Mouse (Mus musculus): Measurements from ENCODE around the gene Olfr295. TPM values are rescaled to one million over a fixed set of nuclear protein-coding genes. Genes with fewer than 3 reads are reported as not detected.

Olfr295 gene
- polyA plus RNA-seq (2015; fragmentation: Nextera tagmentation; extraction: Ambion mirVana) = not detected in 2 replicates

GRCm38 (mm10) chr7:86583562-86583961, at the start of gene Olfr295:
Olfr295 (plus strand) TSS chr7:86583862.
- Histone ChIP-seq H3K4me3 (replicated peaks) (no peak within 1 kb of the TSS), H3K27me3 (no peaks in the 10 kb centered on the region), H3K27ac (no peak within 1 kb of the TSS), H3K9me3 (no peaks in the 10 kb centered on the region), H3K9ac (replicated peaks) (no peak within 1 kb of the TSS), H3K4me1 (replicated peaks) (no peaks in the 10 kb centered on the region), H3K36me3 (no peaks in the 10 kb centered on the region), H3K4me2 (replicated peaks) (no peak within 1 kb of the TSS)
- no peak for ATAC-seq
- WGBS = 78% methylated on average over 2 of the region's 2 CpGs

GRCm38 (mm10) chr7:86616543-86616942, 32.9 kb downstream of the Olfr295 start, which contains the start of gene Olfr294:
Olfr294 (minus strand) TSS chr7:86616643.
- no peaks in the 10 kb centered on the region for H3K36me3 ChIP-seq
- H3K27me3 ChIP-seq = no peaks in the 10 kb centered on the region
- H3K4me3 ChIP-seq (replicated peaks) = no peak within 1 kb of the TSS
- no peak within 1 kb of the TSS for H3K4me2 ChIP-seq (replicated peaks)
- H3K9me3 ChIP-seq = no peaks in the 10 kb centered on the region
- H3K27ac ChIP-seq = no peak within 1 kb of the TSS
- H3K4me1 ChIP-seq (replicated peaks) = no peaks in the 10 kb centered on the region
- 61% methylated on average over 2 of the region's 2 CpGs for WGBS
- no peak for ATAC-seq
- H3K9ac ChIP-seq (replicated peaks) = no peak within 1 kb of the TSS

Other genes starting within 250 kb of the Olfr295 start
- gene Olfr307, start 246.3 kb upstream of the Olfr295 start, polyA plus RNA-seq (2015; fragmentation: Nextera tagmentation; extraction: Ambion mirVana) = not detected in 2 replicates
- gene Olfr305, start 216.9 kb upstream of the Olfr295 start, polyA plus RNA-seq (2015; fragmentation: Nextera tagmentation; extraction: Ambion mirVana) = not detected in 2 replicates
- gene Olfr304, start 197.2 kb upstream of the Olfr295 start, polyA plus RNA-seq (2015; fragmentation: Nextera tagmentation; extraction: Ambion mirVana) = not detected in 2 replicates
- gene Olfr303, start 186.1 kb upstream of the Olfr295 start, polyA plus RNA-seq (2015; fragmentation: Nextera tagmentation; extraction: Ambion mirVana) = not detected in 2 replicates
- not detected in 2 replicates for gene Olfr301, start 180.0 kb upstream of the Olfr295 start, polyA plus RNA-seq (2015; fragmentation: Nextera tagmentation; extraction: Ambion mirVana)
- gene Olfr299, start 123.9 kb upstream of the Olfr295 start, polyA plus RNA-seq (2015; fragmentation: Nextera tagmentation; extraction: Ambion mirVana) = not detected in 2 replicates
- gene Olfr298, start 91.4 kb upstream of the Olfr295 start, polyA plus RNA-seq (2015; fragmentation: Nextera tagmentation; extraction: Ambion mirVana) = not detected in 2 replicates
- not detected in 2 replicates for gene Olfr297, start 63.9 kb upstream of the Olfr295 start, polyA plus RNA-seq (2015; fragmentation: Nextera tagmentation; extraction: Ambion mirVana)
- gene Olfr294, start 32.8 kb downstream of the Olfr295 start, polyA plus RNA-seq (2015; fragmentation: Nextera tagmentation; extraction: Ambion mirVana) = not detected in 2 replicates
- gene Olfr293, start 65.2 kb downstream of the Olfr295 start, polyA plus RNA-seq (2015; fragmentation: Nextera tagmentation; extraction: Ambion mirVana) = not detected in 2 replicates
- gene Olfr292, start 104.5 kb downstream of the Olfr295 start, polyA plus RNA-seq (2015; fragmentation: Nextera tagmentation; extraction: Ambion mirVana) = not detected in 2 replicates
- 0.15 TPM in 1 of 2 replicates, not detected in the other for gene Folh1, start 192.1 kb downstream of the Olfr295 start, polyA plus RNA-seq (2015; fragmentation: Nextera tagmentation; extraction: Ambion mirVana)
- gene Vmn2r77, start 211.2 kb downstream of the Olfr295 start, polyA plus RNA-seq (2015; fragmentation: Nextera tagmentation; extraction: Ambion mirVana) = not detected in 2 replicates

Measured in midbrain, embryonic 13.5 days (tissue).